Mouse (Mus musculus): ENCODE measurements around the gene Tmem91. TPM values are rescaled to one million over a fixed set of nuclear protein-coding genes. Genes with fewer than 3 reads are reported as not detected.

Tmem91 gene
- total RNA-seq, 2 experiments from 2014 or later, result 20.7 to 29.4 TPM

GRCm38 (mm10) chr7:25658657-25659472 lies 16.1 kb downstream of the Tmem91 start, which contains the start of the genes Bckdha and Exosc5:
TSS of gene Bckdha (minus strand) at chr7:25658981.
TSS of gene Exosc5 (plus strand) at chr7:25659164.
- DNase-seq (ENCODE audit: extremely low spot score in 1 of 2, low spot score in 2 of 2), result peak; percentile 98 to 99
- H3K27ac ChIP-seq, result peak within 1 kb of the TSS; percentile 92
- intact Hi-C loops (cut with DNase I), result loop anchor here (1.0 kb wide), 1 partner anchor 17 kb away; no protein-coding TSS in a partner anchor
- peak within 1 kb of the TSS; percentile 57 for H3K4me3 ChIP-seq
- TF ChIP-seq CTCF (IDR thresholded peaks at IDR 0.05), result no peak

DNA sequence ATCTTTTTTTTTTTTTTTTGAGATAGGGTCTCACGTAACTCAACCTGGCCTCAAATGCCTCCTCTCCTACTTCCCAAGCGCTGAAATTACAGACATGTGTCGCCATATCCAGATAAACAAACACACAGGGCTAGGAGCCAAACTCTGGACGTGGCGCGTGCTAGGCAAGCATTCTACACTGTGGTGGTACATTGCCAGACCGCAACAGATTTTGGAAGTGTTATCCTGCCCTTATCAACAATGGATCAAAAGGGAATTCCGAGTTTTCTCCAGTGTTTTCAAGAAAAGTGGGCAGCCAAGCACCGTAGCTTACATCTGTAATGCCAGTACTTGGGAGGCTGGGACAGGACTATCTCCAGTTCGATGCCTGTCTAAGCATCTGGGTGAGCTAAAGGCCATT lies 17.2 kb downstream of the Tmem91 start:
- intact Hi-C loops (cut with DNase I), result no loop called here
- no peak for DNase-seq (ENCODE audit: extremely low spot score in 1 of 2, low spot score in 2 of 2)
- TF ChIP-seq CTCF (IDR thresholded peaks at IDR 0.05), result no peak
- H3K27ac ChIP-seq, result peak overlapping the region; percentile 92; the same call in 1 of the 2 replicates
- peak overlapping the region; percentile 57 for H3K4me3 ChIP-seq

- no peak for TF ChIP-seq CTCF (IDR thresholded peaks at IDR 0.05)
- no peak for DNase-seq (ENCODE audit: extremely low spot score in 1 of 2, low spot score in 2 of 2)
- intact Hi-C loops (cut with DNase I), result no loop called here
- Histone ChIP-seq H3K4me3 (no peak overlapping the region), H3K27ac (no peak overlapping the region)
Measured at GRCm38 (mm10) chr7:25655601-25656428, 19.2 kb downstream of the Tmem91 start.

GRCm38 (mm10) chr7:25652244-25652759 lies 22.7 kb downstream of the Tmem91 start:
- no peak overlapping the region for H3K27ac ChIP-seq
- H3K4me3 ChIP-seq, result no peak overlapping the region
- TF ChIP-seq CTCF (IDR thresholded peaks at IDR 0.05), result no peak
- DNase-seq (ENCODE audit: extremely low spot score in 1 of 2, low spot score in 2 of 2), result no peak
- intact Hi-C loops (cut with DNase I), result no loop called here

- intact Hi-C loops (cut with DNase I), result no loop called here
- no peak for DNase-seq (ENCODE audit: extremely low spot score in 1 of 2, low spot score in 2 of 2)
- no peak for TF ChIP-seq CTCF (IDR thresholded peaks at IDR 0.05)
- no peak overlapping the region for H3K4me3 ChIP-seq
- no peak overlapping the region for H3K27ac ChIP-seq
Measured at GRCm38 (mm10) chr7:25651281-25651680, 23.7 kb downstream of the Tmem91 start.

DNA sequence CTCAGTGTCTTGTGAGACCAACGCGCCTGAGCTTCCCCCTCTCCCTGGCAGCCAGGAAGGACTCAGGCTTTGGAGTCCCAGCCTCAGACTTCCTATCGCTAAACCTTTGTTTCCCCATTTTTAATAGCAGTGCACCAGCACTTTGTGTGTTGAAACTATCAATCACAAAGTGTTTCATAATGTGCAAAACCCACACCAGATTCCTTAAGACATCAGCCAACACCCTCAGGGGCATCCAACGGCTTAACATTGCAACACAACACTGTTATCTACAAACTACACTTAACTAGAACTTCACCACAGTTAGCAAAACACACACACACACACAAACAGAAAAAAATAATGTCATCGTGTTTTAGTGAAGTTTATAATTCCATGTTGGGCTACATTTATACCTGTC lies 25.1 kb downstream of the Tmem91 start:
- no peak for DNase-seq (ENCODE audit: extremely low spot score in 1 of 2, low spot score in 2 of 2)
- H3K27ac ChIP-seq, result no peak overlapping the region
- no peak for TF ChIP-seq CTCF (IDR thresholded peaks at IDR 0.05)
- intact Hi-C loops (cut with DNase I), result no loop called here
- no peak overlapping the region for H3K4me3 ChIP-seq

DNA sequence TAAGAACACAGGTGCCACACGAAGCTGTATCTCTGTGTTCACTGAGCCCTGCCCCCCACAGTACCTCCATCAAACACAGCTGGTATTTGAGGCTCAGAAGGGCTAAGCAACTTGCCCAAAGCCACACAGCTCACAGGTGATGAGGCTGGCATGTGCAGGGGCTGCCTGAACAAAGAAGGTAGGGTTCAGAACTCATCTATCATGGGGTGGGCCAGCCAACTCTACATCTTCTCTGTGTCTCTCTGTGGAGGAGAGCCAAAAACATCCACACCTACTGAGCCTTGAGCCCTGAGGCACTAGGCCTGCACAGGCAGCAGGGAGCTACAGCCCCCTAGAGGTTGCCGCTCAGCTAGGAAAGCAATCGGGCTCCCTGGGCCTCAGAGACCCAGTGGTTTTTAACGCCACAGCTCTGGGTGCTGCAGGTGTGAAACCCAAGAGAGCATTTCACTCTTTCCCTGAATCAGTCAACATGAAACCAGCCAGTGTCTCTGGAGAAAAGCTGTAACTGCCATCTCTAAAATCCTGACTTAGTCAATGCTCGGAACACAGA lies 27.3 kb downstream of the Tmem91 start:
- H3K27ac ChIP-seq, result no peak overlapping the region
- H3K4me3 ChIP-seq, result no peak overlapping the region
- DNase-seq (ENCODE audit: extremely low spot score in 1 of 2, low spot score in 2 of 2), result no peak
- intact Hi-C loops (cut with DNase I), result no loop called here
- peak; percentile 1; the same call in 1 of the 2 replicates for TF ChIP-seq CTCF (IDR thresholded peaks at IDR 0.05)

GRCm38 (mm10) chr7:25645074-25645473 lies 29.9 kb downstream of the Tmem91 start:
- no peak for TF ChIP-seq CTCF (IDR thresholded peaks at IDR 0.05)
- no peak for DNase-seq (ENCODE audit: extremely low spot score in 1 of 2, low spot score in 2 of 2)
- no peak overlapping the region for H3K4me3 ChIP-seq
- intact Hi-C loops (cut with DNase I), result no loop called here
- H3K27ac ChIP-seq, result no peak overlapping the region

DNA sequence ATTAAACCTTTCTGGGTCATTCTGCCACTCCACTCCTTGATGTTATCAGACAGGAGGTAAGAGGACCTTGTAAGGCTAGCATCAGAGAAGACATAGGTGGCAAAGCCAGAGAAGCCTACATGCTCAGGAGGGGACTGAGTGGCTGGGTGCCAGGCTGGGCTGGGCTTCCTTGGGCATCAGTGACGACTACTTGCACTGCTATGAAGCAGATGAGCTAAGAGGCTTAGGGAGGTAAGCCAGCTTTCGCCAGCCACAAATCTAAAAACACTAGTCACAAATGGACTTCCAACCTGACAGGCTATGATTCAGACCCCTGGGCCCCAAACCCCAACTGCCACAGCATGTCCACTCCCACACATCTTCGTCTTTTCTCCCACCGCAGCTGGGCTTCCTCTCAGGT lies 30.3 kb downstream of the Tmem91 start:
- Histone ChIP-seq H3K4me3 (no peak overlapping the region), H3K27ac (no peak overlapping the region)
- TF ChIP-seq CTCF (IDR thresholded peaks at IDR 0.05), result no peak
- DNase-seq (ENCODE audit: extremely low spot score in 1 of 2, low spot score in 2 of 2), result no peak
- intact Hi-C loops (cut with DNase I), result no loop called here

- no peak for TF ChIP-seq CTCF (IDR thresholded peaks at IDR 0.05)
- intact Hi-C loops (cut with DNase I), result no loop called here
- Histone ChIP-seq H3K27ac (no peak overlapping the region), H3K4me3 (no peak overlapping the region)
- no peak for DNase-seq (ENCODE audit: extremely low spot score in 1 of 2, low spot score in 2 of 2)
Measured at GRCm38 (mm10) chr7:25644136-25644535, 30.8 kb downstream of the Tmem91 start.

GRCm38 (mm10) chr7:25639754-25640153 lies 35.2 kb downstream of the Tmem91 start:
- Histone ChIP-seq H3K27ac (no peak overlapping the region; the same call in 1 of the 2 replicates), H3K4me3 (no peak overlapping the region)
- TF ChIP-seq CTCF (IDR thresholded peaks at IDR 0.05), result no peak
- DNase-seq (ENCODE audit: extremely low spot score in 1 of 2, low spot score in 2 of 2), result peak in 1 of 2 experiments; percentile 44
- intact Hi-C loops (cut with DNase I), result no loop called here

Data from left cerebral cortex, adult 2 months (tissue).